Mouse (Mus musculus) cerebellum, adult (tissue): ENCODE measurements around the gene 1810009J06Rik.
"Not testable (repeated sequence)": the region's sequence is repeated elsewhere in the genome, so short reads cannot be mapped to it uniquely, and the experiment has no call there.

Experiments used
- ATAC-seq: cut with Nextera tagmentation; 2 replicates; pipeline ENCODE4 v1.9.2; 2017; ENCODE audit warnings: mild to moderate bottlenecking, moderate library complexity, mixed read lengths; ENCODE audit not compliant: insufficient number of reproducible peaks, low FRiP score, low TSS enrichment

Gene 1810009J06Rik

GRCm38 (mm10) chr6:40964454-40964853 lies at the start of gene 1810009J06Rik:
1810009J06Rik (plus strand) TSS chr6:40964754.
- ATAC-seq: not testable (repeated sequence)

GRCm38 (mm10) chr6:40919954-40920353 lies 44.6 kb upstream of the 1810009J06Rik start:
- no peak for ATAC-seq

- ATAC-seq: no peak
Measured at GRCm38 (mm10) chr6:40940457-40940856, 24.1 kb upstream of the 1810009J06Rik start, which contains the start of gene 1700074P13Rik. 1700074P13Rik (minus strand) TSS chr6:40940557.

GRCm38 (mm10) chr6:40951770-40952169 lies 12.8 kb upstream of the 1810009J06Rik start, which contains the start of gene Gm4744:
Gm4744 (minus strand) TSS chr6:40951870.
- no peak for ATAC-seq

GRCm38 (mm10) chr6:40953716-40954115 lies 10.8 kb upstream of the 1810009J06Rik start:
- ATAC-seq: no peak

- ATAC-seq: not testable (repeated sequence)
Measured at GRCm38 (mm10) chr6:40999379-40999778, 34.8 kb downstream of the 1810009J06Rik start, which contains the start of gene Gm2663. Gm2663 (minus strand) TSS chr6:40999479.

- no peak for ATAC-seq
Measured at GRCm38 (mm10) chr6:41015065-41015464, 50.5 kb downstream of the 1810009J06Rik start.
